Comparison of ENCODE assay signal across 10 mouse cellular contexts in the genomic region with DNA sequence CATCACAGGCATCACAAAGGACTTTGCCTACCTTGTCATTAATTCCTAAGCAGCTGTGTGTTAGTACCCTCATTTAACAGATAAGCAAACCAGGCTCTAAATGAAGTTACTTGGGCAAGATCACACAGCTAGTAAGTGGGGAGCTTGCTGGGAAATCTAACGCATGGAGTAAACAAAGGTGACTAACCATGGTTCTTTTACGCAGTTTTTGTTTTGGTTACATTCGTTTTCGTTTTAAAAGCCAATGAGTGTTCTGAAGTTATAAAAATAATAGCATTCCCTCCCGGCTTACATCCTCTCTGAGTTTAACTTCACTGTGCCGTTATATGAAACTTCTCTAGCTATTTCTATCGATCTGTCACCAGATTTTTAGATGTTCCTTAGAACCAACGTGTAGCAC. TPM values are rescaled to one million over a fixed set of nuclear protein-coding genes. Genes with fewer than 3 reads are reported as not detected.
DNase-seq lines count a peak whose midpoint lies in the region; ATAC-seq and TF ChIP-seq lines count a peak whose summit lies in the region.
"Had no signal": no experiment of that assay in that cellular context is flagged by ENCODE, and none has a peak within 500 bp of the region (broad histone marks: within the 10 kb centered on the region; RNA-seq: fewer than 3 reads in every experiment).

No protein-coding gene starts in this region.

- H3K9ac ChIP-seq in heart, embryonic 14.5 days (ENCODE audit: low read length): peak overlapping the region; percentile 60; the same call in 1 of the 2 replicates
- peak overlapping the region; percentile 48; the same call in 1 of the 2 replicates for H3K9ac ChIP-seq in hindbrain, postnatal 0 days (replicated peaks; ENCODE audit: low read length)
- no peak overlapping the region for H3K9ac ChIP-seq in midbrain, embryonic 14.5 days (replicated peaks; ENCODE audit: low read length)

- H3K4me1 ChIP-seq in heart, embryonic 14.5 days (ENCODE audit: control insufficient read depth in 2 of 2, insufficient read depth in 2 of 2, low read length in 2 of 2): peaks cover 3 to 8% of the 10 kb centered on the region in 2 experiments
- peaks cover 10% of the 10 kb centered on the region; the same call in 1 of the 2 replicates for H3K4me1 ChIP-seq in hindbrain, postnatal 0 days (ENCODE audit: insufficient read depth, low read length)
- no peaks in the 10 kb centered on the region; the same call in 1 of the 2 replicates for H3K4me1 ChIP-seq in midbrain, embryonic 14.5 days (ENCODE audit: control insufficient read depth, insufficient read depth, low read length)

- DNase-seq in heart, adult 11 months: no peak
- peak; percentile 35 for DNase-seq in R1 (ENCODE audit: low read depth, low spot score)
- DNase-seq in hindbrain, postnatal 0 days (ENCODE audit: low spot score): no peak
- DNase-seq in midbrain, embryonic 14.5 days: peak; percentile 1
- DNase-seq in thymus, postnatal 25 days: no peak
- no peak for DNase-seq in left cerebral cortex, adult 11 months (ENCODE audit: low spot score)
- DNase-seq in adrenal gland, postnatal 10 days: no peak
- DNase-seq: kidney, adult 8-10 months had no signal

- no peak for TF ChIP-seq CTCF in hindbrain, postnatal 0 days (IDR thresholded peaks at IDR 0.05; ENCODE audit: low read depth)

- no peak overlapping the region for H3K27ac ChIP-seq in heart, embryonic 14.5 days (replicated peaks in 1 of 2; ENCODE audit: control insufficient read depth in 1 of 2, insufficient read depth in 1 of 2, low read depth in 2 of 2, low read length in 2 of 2)
- H3K27ac ChIP-seq in hindbrain, postnatal 0 days: no peak overlapping the region
- no peak overlapping the region for H3K27ac ChIP-seq in midbrain, embryonic 14.5 days (replicated peaks; ENCODE audit: low read depth, low read length)

- WGBS in heart, embryonic 14.5 days: 15% methylated on average over 8 of the region's 8 CpGs
- 19% methylated on average over 8 of the region's 8 CpGs for WGBS in hindbrain, postnatal 0 days
- 16% methylated on average over 8 of the region's 8 CpGs for WGBS in midbrain, embryonic 14.5 days

- peaks cover 15% of the 10 kb centered on the region for H3K27me3 ChIP-seq in heart, embryonic 14.5 days (ENCODE audit: control insufficient read depth, insufficient read depth, low read length)
- no peaks in the 10 kb centered on the region for H3K27me3 ChIP-seq in hindbrain, postnatal 0 days (ENCODE audit: insufficient read depth, low read length)
- H3K27me3 ChIP-seq in midbrain, embryonic 14.5 days (ENCODE audit: control insufficient read depth, insufficient read depth, low read length): peaks cover 10% of the 10 kb centered on the region; the same call in 1 of the 2 replicates

- H3K9me3 ChIP-seq in heart, embryonic 14.5 days (ENCODE audit: control insufficient read depth, low read length): no peaks in the 10 kb centered on the region
- H3K9me3 ChIP-seq in hindbrain, postnatal 0 days (ENCODE audit: low read length): no peaks in the 10 kb centered on the region
- no peaks in the 10 kb centered on the region for H3K9me3 ChIP-seq in midbrain, embryonic 14.5 days (ENCODE audit: control insufficient read depth, low read length)

- no peak for ATAC-seq in heart, embryonic 14.5 days (ENCODE audit: insufficient number of reproducible peaks, insufficient read depth, low FRiP score, low read depth)
- no peak for ATAC-seq in hindbrain, postnatal 0 days
- no peak for ATAC-seq in midbrain, embryonic 14.5 days (ENCODE audit: low FRiP score, low TSS enrichment)

- H3K4me3 ChIP-seq in heart, embryonic 14.5 days (ENCODE audit: control insufficient read depth in 1 of 2, insufficient read depth in 1 of 2, low read depth in 1 of 2, low read length in 2 of 2): peak overlapping the region in 1 of 2 experiments; percentile 56; a peak in 2 of 4 replicates
- peak overlapping the region; percentile 48 for H3K4me3 ChIP-seq in hindbrain, postnatal 0 days (ENCODE audit: low read length)
- peak overlapping the region; percentile 43 for H3K4me3 ChIP-seq in midbrain, embryonic 14.5 days (replicated peaks; ENCODE audit: low read depth, low read length)

- no peaks in the 10 kb centered on the region for H3K36me3 ChIP-seq in heart, embryonic 14.5 days (ENCODE audit: control insufficient read depth, insufficient read depth, low read length)
- no peaks in the 10 kb centered on the region for H3K36me3 ChIP-seq in hindbrain, postnatal 0 days (ENCODE audit: insufficient read depth, low read length)
- H3K36me3 ChIP-seq in midbrain, embryonic 14.5 days (ENCODE audit: control insufficient read depth, insufficient read depth, low read length): no peaks in the 10 kb centered on the region
- H3K36me3 ChIP-seq: G1E had no signal

- H3K4me2 ChIP-seq in heart, embryonic 14.5 days (ENCODE audit: low read length): peak overlapping the region; percentile 94
- peak overlapping the region; percentile 88 for H3K4me2 ChIP-seq in hindbrain, postnatal 0 days (ENCODE audit: low read depth, low read length)
- peak overlapping the region; percentile 68 for H3K4me2 ChIP-seq in midbrain, embryonic 14.5 days (ENCODE audit: low read length)

RNA-seq across cellular contexts. Expression of a gene that starts 10.9 kb away (rescaled TPM):
- 32.7 and 33.2 TPM in 2 replicates for polyA plus RNA-seq in heart, embryonic 14.5 days (2014; fragmentation: Nextera tagmentation; extraction: Ambion mirVana)
- total RNA-seq in hindbrain, postnatal 0 days (2014; rRNA removed): 16.8 and 17.0 TPM in 2 replicates
- 24.2 and 29.6 TPM in 2 replicates for polyA plus RNA-seq in hindbrain, postnatal 0 days (2015; fragmentation: Nextera tagmentation; extraction: Ambion mirVana)
- 32.9 and 51.9 TPM in 2 replicates for polyA plus RNA-seq in midbrain, embryonic 14.5 days (2014; fragmentation: Nextera tagmentation; extraction: Ambion mirVana)
- total RNA-seq in adrenal gland, postnatal 10 days (2021): 10 to 100 TPM; 31.3 to 32.4 TPM

RNA-seq across cellular contexts. Expression of a gene that starts 19.8 kb away (rescaled TPM):
- 20.8 TPM in 2 replicates for polyA plus RNA-seq in heart, embryonic 14.5 days (2014; fragmentation: Nextera tagmentation; extraction: Ambion mirVana)
- 15.0 and 19.5 TPM in 2 replicates for total RNA-seq in hindbrain, postnatal 0 days (2014; rRNA removed)
- polyA plus RNA-seq in hindbrain, postnatal 0 days (2015; fragmentation: Nextera tagmentation; extraction: Ambion mirVana): 10.8 and 11.8 TPM in 2 replicates
- 18.1 and 21.4 TPM in 2 replicates for polyA plus RNA-seq in midbrain, embryonic 14.5 days (2014; fragmentation: Nextera tagmentation; extraction: Ambion mirVana)
- total RNA-seq in adrenal gland, postnatal 10 days (2021): 10 to 100 TPM; 52.7 to 54.0 TPM

Comparison
In these comparisons a context has a peak if more than half of its experiments do, and no peak if none do; other contexts are left out.
1. DNase-seq: peak in R1 (single experiment) and midbrain, embryonic 14.5 days (single experiment); none in heart, adult 11 months (single experiment), hindbrain, postnatal 0 days (single experiment), thymus, postnatal 25 days (single experiment), left cerebral cortex, adult 11 months (single experiment) and adrenal gland, postnatal 10 days (single experiment).
2. Peak in every context shown above with its lines, with median percentiles within 50 percentile points of each other: H3K4me2 ChIP-seq.